Mouse (Mus musculus): ENCODE data around the gene Pkp4.
"Not testable (repeated sequence)": the region's sequence is repeated elsewhere in the genome, so short reads cannot be mapped to it uniquely, and the experiment has no call there.

GRCm38 (mm10) chr2:59378861-59379260 lies 218.2 kb downstream of the Pkp4 start:
- TF ChIP-seq GATA1 (IDR thresholded peaks at IDR 0.05; ENCODE audit: borderline replicate concordance, low read length); FLI1 (IDR thresholded peaks at IDR 0.05; ENCODE audit: low read length): not testable (repeated sequence)
